Mouse (Mus musculus) heart, adult 2 months (tissue): Measurements from ENCODE around the gene Stim1. TPM values are rescaled to one million over a fixed set of nuclear protein-coding genes. Genes with fewer than 3 reads are reported as not detected.
"Not testable (repeated sequence)": the region's sequence is repeated elsewhere in the genome, so short reads cannot be mapped to it uniquely, and the experiment has no call there.

Experiments
- DNase-seq, 2 experiments: peaks; one replicate each; pipeline ENCODE4 v3.0.0; 2021
- H3K27ac ChIP-seq: fragments of 200-600 bp; 2 replicates; pipeline ENCODE4 v1.8.1; 2022
- H3K27me3 ChIP-seq: fragments of 200-500 bp; 2 replicates; pipeline ENCODE4 v1.6.1; 2012; ENCODE audit warnings: mild to moderate bottlenecking, low read length, inconsistent platforms, mixed read lengths; ENCODE audit not compliant: control insufficient read depth, insufficient read depth
- H3K36me3 ChIP-seq: fragments of 200-500 bp; 2 replicates; pipeline ENCODE4 v1.6.1; 2012; ENCODE audit warnings: low read length, inconsistent platforms; ENCODE audit not compliant: control insufficient read depth, insufficient read depth
- H3K4me1 ChIP-seq: fragments of 200-500 bp; 2 replicates; pipeline ENCODE4 v1.6.1; 2011; ENCODE audit warnings: low read length; ENCODE audit not compliant: control insufficient read depth, insufficient read depth
- H3K4me3 ChIP-seq: fragments of 200-600 bp; 2 replicates; pipeline ENCODE4 v1.8.1; 2022
- H3K79me2 ChIP-seq: fragments of 200-500 bp; replicated peaks from 2 replicates; pipeline ENCODE4 v1.6.1; 2012; ENCODE audit warnings: mild to moderate bottlenecking, inconsistent platforms, low read length, moderate library complexity, mixed read lengths; ENCODE audit not compliant: control insufficient read depth, insufficient read depth
- H3K9ac ChIP-seq: fragments of 200-500 bp; 2 replicates; pipeline ENCODE4 v1.6.1; 2012; ENCODE audit warnings: low read depth, mild to moderate bottlenecking, control low read depth, inconsistent platforms, low read length, mixed read lengths
- CTCF ChIP-seq: fragments of 200-600 bp; IDR thresholded peaks from 2 replicates; pipeline ENCODE4 v1.8.1; 2022; ENCODE audit warnings: antibody characterized with exemption, mild to moderate bottlenecking, moderate library complexity
- EP300 ChIP-seq: fragments of 200-500 bp; IDR thresholded peaks from 2 replicates; pipeline ENCODE4 v1.6.1; 2011; ENCODE audit warnings: low read depth, low read length, control low read depth; ENCODE audit not compliant: insufficient read depth
- POLR2A ChIP-seq: fragments of 200-500 bp; IDR thresholded peaks from 2 replicates; pipeline ENCODE4 v1.6.1; 2011; ENCODE audit warnings: mild to moderate bottlenecking, low read depth, low read length, control low read depth; ENCODE audit not compliant: insufficient read depth
- WGBS: fragments of 180-500 bp; shearing (Covaris S2); methylation state at CpG from one replicate; pipeline ENCODE4 v1.1.7; 2018; 5-methylcytosine and 5-hydroxymethylcytosine counted together
- intact Hi-C: fragments of 180-260 bp; cut with DNase I; formaldehyde crosslinking; loops from one replicate; pipeline ENCODE4 v1.15.1; 2025
- polyA plus RNA-seq: library from polyadenylated mRNA; depleted of rRNA; stranded (reverse); fragments of >200 nt; gene quantifications from 2 replicates; pipeline ENCODE4 v1.2.3, GENCODE M21; 2012; rRNA removed
- total RNA-seq, 2 experiments: library from RNA; stranded (reverse); gene quantifications; 2 replicates each; pipeline ENCODE4 v1.2.3; 2021

Gene Stim1
- total and polyA plus RNA-seq, 3 experiments: 22.8 to 24.1 (median 23.9) TPM

DNA sequence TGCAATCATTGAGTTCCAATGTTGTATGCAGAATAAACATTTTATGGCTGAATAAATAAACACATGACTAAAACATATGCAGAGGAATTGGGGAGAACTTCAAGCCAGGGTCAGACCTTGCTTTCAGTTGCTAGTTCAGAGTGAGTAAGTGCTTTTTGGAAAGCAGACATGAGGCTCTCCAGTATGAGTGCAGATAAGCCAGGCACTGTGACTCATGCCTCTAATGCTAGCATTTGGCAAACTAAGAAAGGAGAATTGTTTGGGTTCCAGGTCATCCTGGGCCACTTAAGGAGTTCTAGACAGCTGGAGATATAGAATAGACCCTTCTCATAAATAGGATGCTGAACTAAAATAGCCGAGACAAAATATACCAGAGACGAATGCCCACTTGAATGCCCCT, 216.1 kb downstream of the Stim1 start:
- Histone ChIP-seq H3K4me1 (peaks cover 3% of the 10 kb centered on the region), H3K27ac (no peak overlapping the region), H3K9ac (no peak overlapping the region), H3K79me2 (no peaks in the 10 kb centered on the region), H3K36me3 (no peaks in the 10 kb centered on the region), H3K27me3 (no peaks in the 10 kb centered on the region), H3K4me3 (no peak overlapping the region)
- TF ChIP-seq POLR2A (no peak), CTCF (no peak), EP300 (no peak)
- intact Hi-C loops: no loop called here
- DNase-seq: no peak
- WGBS: 40% methylated on average over 2 of the region's 2 CpGs

- 72% methylated on average over 8 of the region's 8 CpGs for WGBS
- H3K36me3 ChIP-seq, H3K27me3 ChIP-seq, H3K9ac ChIP-seq, intact Hi-C loops, H3K79me2 ChIP-seq, DNase-seq, H3K4me3 ChIP-seq, H3K27ac ChIP-seq, H3K4me1 ChIP-seq: not testable (repeated sequence)
Observed at GRCm38 (mm10) chr7:102484766-102485165, 217.2 kb downstream of the Stim1 start.

DNA sequence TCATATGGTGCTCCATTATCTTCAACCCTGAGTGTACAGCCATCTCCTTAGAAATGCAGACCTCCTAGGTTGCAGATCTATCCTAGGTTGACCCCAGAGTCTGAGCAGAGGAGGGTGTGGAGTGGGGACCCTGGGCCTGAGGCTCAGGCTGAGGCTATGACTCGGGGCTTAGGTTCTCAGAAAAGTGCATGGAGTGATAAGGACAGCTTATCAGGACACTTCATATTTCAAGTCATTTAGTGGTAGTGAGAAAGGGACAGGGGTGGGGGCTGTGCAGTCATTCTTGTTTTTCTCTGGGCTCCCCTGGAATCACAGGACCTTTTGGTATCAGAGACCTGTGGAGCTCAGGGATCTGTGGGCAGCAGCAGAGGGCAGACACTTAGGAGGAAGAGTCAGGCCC, 218.5 kb downstream of the Stim1 start:
- WGBS: 61% methylated on average over 1 of the region's 1 CpGs

More for the DNA sequence above, 218.5 kb downstream of the Stim1 start:
- TF ChIP-seq CTCF: no peak
- TF ChIP-seq POLR2A: no peak
- no peak for TF ChIP-seq EP300
- Histone ChIP-seq H3K27ac (no peak overlapping the region), H3K27me3 (no peaks in the 10 kb centered on the region), H3K36me3 (no peaks in the 10 kb centered on the region), H3K4me1 (no peaks in the 10 kb centered on the region), H3K9ac (no peak overlapping the region), H3K4me3 (no peak overlapping the region), H3K79me2 (no peaks in the 10 kb centered on the region)
- intact Hi-C loops: no loop called here
- no peak for DNase-seq

Other genes starting within 250 kb of the Stim1 start
- 10 to 100 TPM in 1 of 2 experiments, 1 to 10 TPM in 1; 8.6 to 12.3 TPM for gene Il18bp, start 249.1 kb upstream of the Stim1 start, total RNA-seq
- gene Il18bp, start 249.1 kb upstream of the Stim1 start, polyA plus RNA-seq: 14.4 and 21.8 TPM in 2 replicates
- 10 to 100 TPM; 20.7 to 23.9 TPM for gene Rnf121, start 202.3 kb upstream of the Stim1 start, total RNA-seq
- gene Rnf121, start 202.3 kb upstream of the Stim1 start, polyA plus RNA-seq: 21.3 and 33.9 TPM in 2 replicates
- 1 to 10 TPM; 5.7 to 6.5 TPM for gene Xndc1, start 202.3 kb upstream of the Stim1 start, total RNA-seq
- 11.2 and 18.6 TPM in 2 replicates for gene Xndc1, start 202.3 kb upstream of the Stim1 start, polyA plus RNA-seq
- gene Xntrpc, start 202.1 kb upstream of the Stim1 start, total RNA-seq: under 1 TPM; 0.81 to 0.98 TPM
- 1.2 and 2.4 TPM in 2 replicates for gene Xntrpc, start 202.1 kb upstream of the Stim1 start, polyA plus RNA-seq
- gene Trpc2, start 184.7 kb upstream of the Stim1 start, total RNA-seq: under 1 TPM in 1 of 2 experiments, not detected in 1; 0.23 TPM
- 0.70 and 1.2 TPM in 2 replicates for gene Trpc2, start 184.7 kb upstream of the Stim1 start, polyA plus RNA-seq
- gene Art1, start 166.1 kb upstream of the Stim1 start, total RNA-seq: 100 to 1,000 TPM; 242 to 279 TPM
- gene Art1, start 166.1 kb upstream of the Stim1 start, polyA plus RNA-seq: 251 and 293 TPM in 2 replicates
- 10 to 100 TPM; 15.7 to 18.3 TPM for gene Art5, start 158.3 kb upstream of the Stim1 start, total RNA-seq
- gene Art5, start 158.3 kb upstream of the Stim1 start, polyA plus RNA-seq: 13.8 and 13.9 TPM in 2 replicates
- gene Chrna10, start 151.0 kb upstream of the Stim1 start, total RNA-seq: not detected
- gene Chrna10, start 151.0 kb upstream of the Stim1 start, polyA plus RNA-seq: 0.21 TPM in 1 of 2 replicates, not detected in the other
- 10 to 100 TPM; 31.9 to 32.9 TPM for gene Nup98, start 57.6 kb upstream of the Stim1 start, total RNA-seq
- 9.9 and 15.6 TPM in 2 replicates for gene Nup98, start 57.6 kb upstream of the Stim1 start, polyA plus RNA-seq
- 10 to 100 TPM; 59.7 to 65.4 TPM for gene Pgap2, start 57.6 kb upstream of the Stim1 start, total RNA-seq
- 111 and 124 TPM in 2 replicates for gene Pgap2, start 57.6 kb upstream of the Stim1 start, polyA plus RNA-seq
- gene Rhog, start 11.8 kb upstream of the Stim1 start, total RNA-seq: 10 to 100 TPM; 22.4 to 26.3 TPM
- 22.5 and 34.2 TPM in 2 replicates for gene Rhog, start 11.8 kb upstream of the Stim1 start, polyA plus RNA-seq
- 1 to 10 TPM; 9.6 to 9.9 TPM for gene Rrm1, start 173.9 kb downstream of the Stim1 start, total RNA-seq
- 4.4 and 8.1 TPM in 2 replicates for gene Rrm1, start 173.9 kb downstream of the Stim1 start, polyA plus RNA-seq
- not detected for gene Olfr543, start 213.9 kb downstream of the Stim1 start, total RNA-seq
- not detected in 2 replicates for gene Olfr543, start 213.9 kb downstream of the Stim1 start, polyA plus RNA-seq
- not detected for gene Olfr544, start 220.5 kb downstream of the Stim1 start, total RNA-seq
- not detected in 2 replicates for gene Olfr544, start 220.5 kb downstream of the Stim1 start, polyA plus RNA-seq
- gene Olfr545, start 231.8 kb downstream of the Stim1 start, total RNA-seq: not detected
- gene Olfr545, start 231.8 kb downstream of the Stim1 start, polyA plus RNA-seq: not detected in 2 replicates